Mouse (Mus musculus): ENCODE measurements around the gene Mgarp. TPM values are rescaled to one million over a fixed set of nuclear protein-coding genes. Genes with fewer than 3 reads are reported as not detected.

Mgarp gene
- polyA plus RNA-seq, 1 experiment, result 19.9 TPM

GRCm38 (mm10) chr3:51366926-51367325, 29.6 kb downstream of the Mgarp start:
- H3K27ac ChIP-seq (ENCODE audit: control insufficient read depth, insufficient read depth, low read depth, low read length), result no peak overlapping the region
- no peaks in the 10 kb centered on the region for H3K27me3 ChIP-seq (ENCODE audit: control insufficient read depth, insufficient read depth, low read length)
- no peaks in the 10 kb centered on the region for H3K4me1 ChIP-seq (ENCODE audit: control insufficient read depth, insufficient read depth, low read length)
- no peaks in the 10 kb centered on the region for H3K36me3 ChIP-seq (ENCODE audit: control insufficient read depth, insufficient read depth, low read length)
- TF ChIP-seq POLR2A (IDR thresholded peaks at IDR 0.05; ENCODE audit: control insufficient read depth, low read depth, low read length) (no peak), CTCF (IDR thresholded peaks at IDR 0.05; ENCODE audit: control insufficient read depth, insufficient read depth, insufficient replicate concordance, low read depth, low read length) (no peak)
- no peak overlapping the region for H3K4me3 ChIP-seq (ENCODE audit: control insufficient read depth, low read depth, low read length)

GRCm38 (mm10) chr3:51365517-51365882, 31.0 kb downstream of the Mgarp start:
- Histone ChIP-seq H3K36me3 (ENCODE audit: control insufficient read depth, insufficient read depth, low read length) (no peaks in the 10 kb centered on the region), H3K4me3 (ENCODE audit: control insufficient read depth, low read depth, low read length) (no peak overlapping the region), H3K27me3 (ENCODE audit: control insufficient read depth, insufficient read depth, low read length) (no peaks in the 10 kb centered on the region), H3K27ac (ENCODE audit: control insufficient read depth, insufficient read depth, low read depth, low read length) (no peak overlapping the region), H3K4me1 (ENCODE audit: control insufficient read depth, insufficient read depth, low read length) (peaks cover 3% of the 10 kb centered on the region; the same call in 1 of the 2 replicates)
- TF ChIP-seq POLR2A (IDR thresholded peaks at IDR 0.05; ENCODE audit: control insufficient read depth, low read depth, low read length) (no peak), CTCF (IDR thresholded peaks at IDR 0.05; ENCODE audit: control insufficient read depth, insufficient read depth, insufficient replicate concordance, low read depth, low read length) (no peak)

- H3K27ac ChIP-seq (ENCODE audit: control insufficient read depth, insufficient read depth, low read depth, low read length), result no peak overlapping the region; the same call in 1 of the 2 replicates
- H3K4me1 ChIP-seq (ENCODE audit: control insufficient read depth, insufficient read depth, low read length), result peaks cover 3% of the 10 kb centered on the region; the same call in 1 of the 2 replicates
- peak; percentile 69; the same call in 1 of the 2 replicates for TF ChIP-seq CTCF (IDR thresholded peaks at IDR 0.05; ENCODE audit: control insufficient read depth, insufficient read depth, insufficient replicate concordance, low read depth, low read length)
- no peak for TF ChIP-seq POLR2A (IDR thresholded peaks at IDR 0.05; ENCODE audit: control insufficient read depth, low read depth, low read length)
- H3K4me3 ChIP-seq (ENCODE audit: control insufficient read depth, low read depth, low read length), result peak overlapping the region; percentile 34
- H3K27me3 ChIP-seq (ENCODE audit: control insufficient read depth, insufficient read depth, low read length), result no peaks in the 10 kb centered on the region
- no peaks in the 10 kb centered on the region for H3K36me3 ChIP-seq (ENCODE audit: control insufficient read depth, insufficient read depth, low read length)
These were observed 31.6 kb downstream of the Mgarp start for GRCm38 (mm10) chr3:51364703-51365516.

- Histone ChIP-seq H3K27me3 (ENCODE audit: control insufficient read depth, insufficient read depth, low read length) (no peaks in the 10 kb centered on the region), H3K27ac (ENCODE audit: control insufficient read depth, insufficient read depth, low read depth, low read length) (no peak overlapping the region), H3K4me1 (ENCODE audit: control insufficient read depth, insufficient read depth, low read length) (peaks cover 8% of the 10 kb centered on the region), H3K36me3 (ENCODE audit: control insufficient read depth, insufficient read depth, low read length) (no peaks in the 10 kb centered on the region), H3K4me3 (ENCODE audit: control insufficient read depth, low read depth, low read length) (no peak overlapping the region)
- no peak for TF ChIP-seq CTCF (IDR thresholded peaks at IDR 0.05; ENCODE audit: control insufficient read depth, insufficient read depth, insufficient replicate concordance, low read depth, low read length)
- TF ChIP-seq POLR2A (IDR thresholded peaks at IDR 0.05; ENCODE audit: control insufficient read depth, low read depth, low read length), result no peak
These were observed 35.5 kb downstream of the Mgarp start for GRCm38 (mm10) chr3:51361066-51361465.

GRCm38 (mm10) chr3:51359558-51360307, 36.8 kb downstream of the Mgarp start:
- Histone ChIP-seq H3K36me3 (ENCODE audit: control insufficient read depth, insufficient read depth, low read length) (no peaks in the 10 kb centered on the region), H3K4me1 (ENCODE audit: control insufficient read depth, insufficient read depth, low read length) (peaks cover 8% of the 10 kb centered on the region), H3K27ac (ENCODE audit: control insufficient read depth, insufficient read depth, low read depth, low read length) (no peak overlapping the region), H3K4me3 (ENCODE audit: control insufficient read depth, low read depth, low read length) (no peak overlapping the region), H3K27me3 (ENCODE audit: control insufficient read depth, insufficient read depth, low read length) (no peaks in the 10 kb centered on the region)
- TF ChIP-seq POLR2A (IDR thresholded peaks at IDR 0.05; ENCODE audit: control insufficient read depth, low read depth, low read length) (no peak), CTCF (IDR thresholded peaks at IDR 0.05; ENCODE audit: control insufficient read depth, insufficient read depth, insufficient replicate concordance, low read depth, low read length) (no peak)

GRCm38 (mm10) chr3:51358660-51359557, 37.6 kb downstream of the Mgarp start:
- Histone ChIP-seq H3K4me1 (ENCODE audit: control insufficient read depth, insufficient read depth, low read length) (peaks cover 8% of the 10 kb centered on the region), H3K27ac (ENCODE audit: control insufficient read depth, insufficient read depth, low read depth, low read length) (no peak overlapping the region), H3K4me3 (ENCODE audit: control insufficient read depth, low read depth, low read length) (peak overlapping the region; percentile 51), H3K27me3 (ENCODE audit: control insufficient read depth, insufficient read depth, low read length) (no peaks in the 10 kb centered on the region), H3K36me3 (ENCODE audit: control insufficient read depth, insufficient read depth, low read length) (no peaks in the 10 kb centered on the region)
- TF ChIP-seq POLR2A (IDR thresholded peaks at IDR 0.05; ENCODE audit: control insufficient read depth, low read depth, low read length) (no peak), CTCF (IDR thresholded peaks at IDR 0.05; ENCODE audit: control insufficient read depth, insufficient read depth, insufficient replicate concordance, low read depth, low read length) (no peak)

Data from testis, adult 2 months (tissue).